Mouse (Mus musculus) heart, postnatal 0 days (tissue): ENCODE measurements around the gene Izumo1. TPM values are rescaled to one million over a fixed set of nuclear protein-coding genes. Genes with fewer than 3 reads are reported as not detected.

Experiments used
- ATAC-seq: fragments of 200-750 bp; cut with Nextera tagmentation; 2 replicates; pipeline ENCODE4 v1.8.0; 2017; ENCODE audit warnings: low read depth, moderate number of reproducible peaks, moderate library complexity; ENCODE audit not compliant: insufficient read depth
- DNase-seq: peaks from one replicate; pipeline ENCODE4 v3.0.0-alpha.2; 2016; ENCODE audit warnings: low spot score
- H3K27ac ChIP-seq: fragments of 300-500 bp; sonication (generic); 2 replicates; pipeline ENCODE4 v1.5.1; 2014; ENCODE audit warnings: low read depth, mild to moderate bottlenecking
- H3K27me3 ChIP-seq: fragments of 300-500 bp; sonication (generic); 2 replicates; pipeline ENCODE4 v1.6.1; 2014; ENCODE audit warnings: low read length, mixed read lengths; ENCODE audit not compliant: control insufficient read depth, insufficient read depth
- H3K36me3 ChIP-seq: fragments of 300-500 bp; sonication (generic); replicated peaks from 2 replicates; pipeline ENCODE4 v1.6.1; 2014; ENCODE audit warnings: low read length, mixed read lengths; ENCODE audit not compliant: control insufficient read depth, insufficient read depth
- H3K4me1 ChIP-seq: fragments of 300-500 bp; sonication (generic); 2 replicates; pipeline ENCODE4 v1.6.1; 2014; ENCODE audit warnings: antibody characterized with exemption; ENCODE audit not compliant: control insufficient read depth, insufficient read depth
- H3K4me2 ChIP-seq: fragments of 300-500 bp; sonication (generic); 2 replicates; pipeline ENCODE4 v1.6.1; 2014; ENCODE audit warnings: low read depth, mild to moderate bottlenecking, low read length, moderate library complexity
- H3K4me3 ChIP-seq: fragments of 300-500 bp; sonication (generic); 2 replicates; pipeline ENCODE4 v1.5.1; 2014; ENCODE audit warnings: low read depth, low read length
- H3K9ac ChIP-seq: fragments of 300-500 bp; sonication (generic); replicated peaks from 2 replicates; pipeline ENCODE4 v1.6.1; 2014; ENCODE audit warnings: low read depth, low read length, mixed read lengths
- H3K9me3 ChIP-seq: fragments of 300-500 bp; sonication (generic); replicated peaks from 2 replicates; pipeline ENCODE4 v1.6.1; 2016; ENCODE audit warnings: low read length; ENCODE audit not compliant: control insufficient read depth
- CTCF ChIP-seq: IDR thresholded peaks from 2 replicates; pipeline ENCODE4 v1.5.1; 2016; ENCODE audit warnings: antibody characterized with exemption, control low read depth, low read depth
- EP300 ChIP-seq: IDR thresholded peaks from 2 replicates; pipeline ENCODE4 v1.6.1; 2016; ENCODE audit warnings: antibody characterized with exemption, low read depth
- WGBS: fragments of 180-500 bp; shearing (Covaris S2); extraction: QIAGEN DNeasy Blood & Tissue Kit; methylation state at CpG from one replicate; pipeline ENCODE4 v1.1.7; 2014; 5-methylcytosine and 5-hydroxymethylcytosine counted together
- polyA plus RNA-seq: library from polyadenylated mRNA; unstranded; fragments of >200 nt; fragmentation: Nextera tagmentation; extraction: Ambion mirVana; gene quantifications from 2 replicates; pipeline ENCODE4 v1.2.1, GENCODE M21; 2015
- total RNA-seq: library from RNA; depleted of rRNA; stranded (reverse); fragments of >200 nt; gene quantifications from 2 replicates; pipeline ENCODE4 v1.2.3, GENCODE M21; 2014; ENCODE audit warnings: low replicate concordance

Gene Izumo1
- total and polyA plus RNA-seq, 2 experiments from 2014 or later: 0.23 to 0.53 TPM

GRCm38 (mm10) chr7:45598960-45599879, 22.4 kb upstream of the Izumo1 start:
- DNase-seq (no peak), ATAC-seq (no peak)
- 43% methylated on average over 18 of the region's 18 CpGs for WGBS
- Histone ChIP-seq H3K36me3 (no peaks in the 10 kb centered on the region), H3K9me3 (no peaks in the 10 kb centered on the region), H3K4me1 (no peaks in the 10 kb centered on the region; the same call in 1 of the 2 replicates), H3K27me3 (no peaks in the 10 kb centered on the region), H3K4me2 (no peak overlapping the region), H3K4me3 (no peak overlapping the region), H3K9ac (no peak overlapping the region), H3K27ac (no peak overlapping the region)
- no peak for TF ChIP-seq EP300
- no peak for TF ChIP-seq CTCF

GRCm38 (mm10) chr7:45605704-45606289, 15.8 kb upstream of the Izumo1 start:
- WGBS: 68% methylated on average over 9 of the region's 9 CpGs
- H3K4me2 ChIP-seq: no peak overlapping the region
- no peaks in the 10 kb centered on the region for H3K9me3 ChIP-seq
- TF ChIP-seq EP300 (no peak), CTCF (no peak)
- no peaks in the 10 kb centered on the region for H3K27me3 ChIP-seq
- DNase-seq (no peak), ATAC-seq (no peak)
- no peaks in the 10 kb centered on the region for H3K36me3 ChIP-seq
- no peak overlapping the region for H3K9ac ChIP-seq
- H3K4me1 ChIP-seq: no peaks in the 10 kb centered on the region
- H3K27ac ChIP-seq: no peak overlapping the region
- H3K4me3 ChIP-seq: no peak overlapping the region

- no peak overlapping the region for H3K9ac ChIP-seq
- ATAC-seq (no peak), DNase-seq (no peak)
- no peaks in the 10 kb centered on the region for H3K27me3 ChIP-seq
- WGBS: 48% methylated on average over 1 of the region's 1 CpGs
- no peaks in the 10 kb centered on the region for H3K36me3 ChIP-seq
- H3K4me2 ChIP-seq: no peak overlapping the region
- no peak overlapping the region for H3K27ac ChIP-seq
- no peak for TF ChIP-seq CTCF
- no peak for TF ChIP-seq EP300
- H3K9me3 ChIP-seq: no peaks in the 10 kb centered on the region
- no peaks in the 10 kb centered on the region for H3K4me1 ChIP-seq
- no peak overlapping the region for H3K4me3 ChIP-seq
Measured at GRCm38 (mm10) chr7:45609511-45609910, 12.1 kb upstream of the Izumo1 start.

GRCm38 (mm10) chr7:45616277-45616676, 5.3 kb upstream of the Izumo1 start:
- peaks cover 43% of the 10 kb centered on the region for H3K27me3 ChIP-seq
- DNase-seq: no peak

GRCm38 (mm10) chr7:45617042-45617695, 4.4 kb upstream of the Izumo1 start, which contains the start of gene Fut1:
TSS of gene Fut1 (plus strand) at chr7:45617289.
- H3K9ac ChIP-seq: no peak within 1 kb of the TSS

More at GRCm38 (mm10) chr7:45616277-45616676, 5.3 kb upstream of the Izumo1 start:
- 26% methylated on average over 6 of the region's 6 CpGs for WGBS
- ATAC-seq: no peak; the same call in 1 of the 2 replicates
- Histone ChIP-seq H3K36me3 (no peaks in the 10 kb centered on the region), H3K9ac (no peak overlapping the region), H3K27ac (no peak overlapping the region), H3K4me1 (no peaks in the 10 kb centered on the region), H3K9me3 (no peaks in the 10 kb centered on the region), H3K4me3 (no peak overlapping the region), H3K4me2 (no peak overlapping the region)
- no peak for TF ChIP-seq CTCF
- TF ChIP-seq EP300: no peak

More at GRCm38 (mm10) chr7:45617042-45617695, 4.4 kb upstream of the Izumo1 start, which contains the start of gene Fut1:
- no peak for DNase-seq
- ATAC-seq: no peak
- TF ChIP-seq EP300 (no peak), CTCF (no peak)
- no peaks in the 10 kb centered on the region for H3K4me1 ChIP-seq
- peaks cover 43% of the 10 kb centered on the region for H3K27me3 ChIP-seq
- H3K4me3 ChIP-seq: no peak within 1 kb of the TSS
- no peaks in the 10 kb centered on the region for H3K9me3 ChIP-seq
- no peak within 1 kb of the TSS for H3K4me2 ChIP-seq
- H3K36me3 ChIP-seq: no peaks in the 10 kb centered on the region
- no peak within 1 kb of the TSS for H3K27ac ChIP-seq
- 12% methylated on average over 29 of the region's 31 CpGs for WGBS
